Mouse (Mus musculus) limb, embryonic 11.5 days (tissue): Measurements from ENCODE around the gene Acer3. TPM values are rescaled to one million over a fixed set of nuclear protein-coding genes. Genes with fewer than 3 reads are reported as not detected.

Source experiments
- ATAC-seq: fragments of 200-750 bp; cut with Nextera tagmentation; 2 replicates; pipeline ENCODE4 v1.8.0; 2017; ENCODE audit warnings: low read depth; ENCODE audit not compliant: insufficient number of reproducible peaks, low FRiP score, low TSS enrichment
- DNase-seq: peaks from one replicate; pipeline ENCODE4 v3.0.0-alpha.2; 2015; ENCODE audit warnings: low spot score
- H3K27ac ChIP-seq: fragments of 300-500 bp; sonication (generic); replicated peaks from 2 replicates; pipeline ENCODE4 v1.5.1; 2014; ENCODE audit warnings: low read depth, mild to moderate bottlenecking, low read length
- H3K27me3 ChIP-seq: fragments of 300-500 bp; sonication (generic); 2 replicates; pipeline ENCODE4 v1.6.1; 2014; ENCODE audit warnings: mild to moderate bottlenecking, low read length, mixed read lengths; ENCODE audit not compliant: control insufficient read depth, insufficient read depth
- H3K36me3 ChIP-seq: fragments of 300-500 bp; sonication (generic); 2 replicates; pipeline ENCODE4 v1.6.1; 2014; ENCODE audit warnings: mild to moderate bottlenecking, low read length, moderate library complexity, mixed read lengths; ENCODE audit not compliant: control insufficient read depth, insufficient read depth
- H3K4me1 ChIP-seq: fragments of 300-500 bp; sonication (generic); 2 replicates; pipeline ENCODE4 v1.6.1; 2014; ENCODE audit warnings: low read length, mixed read lengths; ENCODE audit not compliant: control insufficient read depth, insufficient read depth
- H3K4me2 ChIP-seq: fragments of 300-500 bp; sonication (generic); 2 replicates; pipeline ENCODE4 v1.6.1; 2014; ENCODE audit warnings: low read depth, mild to moderate bottlenecking, moderate library complexity; ENCODE audit not compliant: severe bottlenecking
- H3K4me3 ChIP-seq: fragments of 300-500 bp; sonication (generic); 2 replicates; pipeline ENCODE4 v1.5.1; 2014; ENCODE audit warnings: low read depth, low read length
- H3K9ac ChIP-seq: fragments of 300-500 bp; sonication (generic); 2 replicates; pipeline ENCODE4 v1.6.1; 2014; ENCODE audit warnings: mild to moderate bottlenecking, low read length
- H3K9me3 ChIP-seq: fragments of 300-500 bp; sonication (generic); 2 replicates; pipeline ENCODE4 v1.6.1; 2016; ENCODE audit warnings: low read length; ENCODE audit not compliant: control insufficient read depth
- WGBS: fragments of 180-500 bp; shearing (Covaris S2); extraction: QIAGEN DNeasy Blood & Tissue Kit; methylation state at CpG from one replicate; pipeline ENCODE4 v1.1.7; 2014; 5-methylcytosine and 5-hydroxymethylcytosine counted together
- polyA plus RNA-seq: library from polyadenylated mRNA; unstranded; fragments of >200 nt; fragmentation: Nextera tagmentation; extraction: Ambion mirVana; gene quantifications from 2 replicates; pipeline ENCODE4 v1.2.1, GENCODE M21; 2014

The Acer3 gene
- polyA plus RNA-seq, 1 experiment from 2014 or later = 26.4 TPM

DNA sequence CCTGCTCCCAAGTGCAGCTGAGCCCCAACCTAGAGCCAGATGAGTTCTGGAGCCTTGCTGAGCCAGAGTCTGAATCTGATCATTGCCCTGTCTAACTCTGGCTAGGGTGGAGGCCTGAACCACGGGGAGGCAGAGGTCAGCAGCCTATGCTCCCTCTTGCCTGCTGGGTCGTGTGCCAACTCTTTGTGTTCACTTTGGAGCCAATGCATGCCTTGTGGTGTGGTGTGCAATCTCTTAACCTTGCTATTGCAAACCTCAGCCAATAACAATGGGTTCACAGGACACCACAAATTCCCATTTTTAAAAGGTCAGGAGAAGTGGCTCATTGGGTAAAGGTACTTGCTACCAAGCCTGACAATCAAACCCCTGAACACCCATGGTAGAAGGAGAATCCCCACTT lies 4.4 kb downstream of the Acer3 start:
- H3K4me3 ChIP-seq = no peak overlapping the region
- no peak overlapping the region for H3K27ac ChIP-seq
- 56% methylated on average over 2 of the region's 2 CpGs for WGBS
- no peaks in the 10 kb centered on the region for H3K36me3 ChIP-seq
- ATAC-seq (no peak), DNase-seq (no peak)
- no peaks in the 10 kb centered on the region for H3K9me3 ChIP-seq
- H3K4me1 ChIP-seq = no peaks in the 10 kb centered on the region
- H3K9ac ChIP-seq = no peak overlapping the region
- no peaks in the 10 kb centered on the region for H3K27me3 ChIP-seq
- no peak overlapping the region for H3K4me2 ChIP-seq

DNA sequence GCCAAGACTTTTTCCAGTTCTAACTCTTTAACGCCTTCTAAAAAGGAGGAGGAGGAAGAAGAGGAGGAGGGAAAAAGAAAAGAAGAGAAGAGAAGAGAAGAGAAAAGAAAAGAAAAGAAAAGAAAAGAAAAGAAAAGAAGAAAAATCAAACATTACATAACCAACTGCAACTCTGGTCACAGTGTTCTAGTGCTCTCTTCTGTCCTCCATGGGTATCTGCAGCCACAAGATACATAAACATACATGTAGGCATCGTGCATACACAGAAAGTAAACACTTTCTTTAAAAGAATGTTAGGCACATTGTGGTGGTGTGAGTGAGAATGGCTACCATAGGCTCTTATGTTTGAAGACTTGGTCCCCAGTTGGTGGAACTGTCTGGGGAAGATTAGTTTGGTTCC lies 5.9 kb downstream of the Acer3 start:
- DNase-seq (no peak), ATAC-seq (no peak)
- Histone ChIP-seq H3K27ac (no peak overlapping the region), H3K9ac (no peak overlapping the region), H3K4me1 (no peaks in the 10 kb centered on the region), H3K36me3 (no peaks in the 10 kb centered on the region), H3K4me2 (no peak overlapping the region), H3K4me3 (no peak overlapping the region), H3K27me3 (no peaks in the 10 kb centered on the region), H3K9me3 (no peaks in the 10 kb centered on the region)
- WGBS = 80% methylated on average over 2 of the region's 2 CpGs

DNA sequence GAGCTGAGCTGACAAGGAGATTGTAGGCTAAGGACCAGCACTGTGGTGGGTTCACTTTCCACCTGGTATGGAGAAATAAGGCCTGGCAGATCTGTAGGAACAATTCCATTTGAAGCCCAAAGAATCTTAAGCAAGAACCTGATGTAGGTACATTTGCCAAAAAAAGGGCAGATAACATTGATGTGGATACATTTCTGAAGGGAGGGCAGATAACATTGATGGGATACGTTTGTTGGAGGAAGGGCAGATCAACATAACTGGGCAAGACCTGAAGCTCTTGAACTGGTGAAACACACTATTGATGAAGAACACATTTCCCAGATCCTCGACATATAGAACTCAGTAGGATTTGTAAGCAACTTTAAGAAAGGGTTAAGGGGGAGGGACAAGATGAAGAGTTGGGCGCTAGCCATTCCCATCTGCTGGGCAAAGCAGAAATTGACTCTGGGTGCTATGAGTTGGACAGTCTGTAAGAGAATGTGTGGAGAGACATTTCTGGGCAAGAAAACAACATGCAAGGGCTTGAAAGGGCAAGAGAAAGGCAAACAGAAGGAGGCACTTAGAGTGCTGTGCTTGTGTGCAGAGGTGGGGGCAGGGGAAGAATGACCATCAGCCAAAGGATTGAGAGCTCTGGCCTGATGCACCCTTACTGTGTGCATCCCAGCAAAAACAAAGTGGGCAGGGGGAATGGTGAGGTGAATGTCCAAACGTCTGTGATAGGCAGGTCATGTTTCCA lies 8.7 kb downstream of the Acer3 start:
- Histone ChIP-seq H3K4me3 (no peak overlapping the region), H3K9me3 (no peaks in the 10 kb centered on the region), H3K36me3 (no peaks in the 10 kb centered on the region), H3K4me1 (0 out of 2 replicates have a peak, but pooled peaks cover 3% of the 10 kb centered on the region), H3K4me2 (no peak overlapping the region), H3K27ac (no peak overlapping the region), H3K27me3 (no peaks in the 10 kb centered on the region), H3K9ac (no peak overlapping the region)
- no peak for DNase-seq
- 62% methylated on average over 4 of the region's 4 CpGs for WGBS
- ATAC-seq = no peak

DNA sequence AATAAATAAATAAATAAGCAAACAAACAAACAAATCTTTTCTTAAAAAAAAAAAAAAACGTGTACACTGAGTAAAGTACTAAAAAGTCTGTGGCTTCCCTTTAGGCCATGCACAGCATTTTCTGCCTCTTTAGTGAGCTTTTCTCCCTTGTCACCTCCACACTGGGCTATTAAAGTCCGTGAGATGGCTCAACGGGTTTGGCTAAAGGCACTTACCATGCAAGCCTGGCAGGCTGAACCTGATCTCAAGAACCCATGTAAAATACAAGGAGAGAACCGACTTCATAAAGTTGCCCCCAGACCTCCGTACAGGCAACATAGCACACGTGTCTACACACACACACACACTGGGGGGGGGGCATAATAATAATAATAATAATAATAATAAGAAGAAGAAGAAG lies 10.7 kb downstream of the Acer3 start:
- Histone ChIP-seq H3K9ac (no peak overlapping the region), H3K4me3 (no peak overlapping the region), H3K36me3 (no peaks in the 10 kb centered on the region), H3K4me1 (0 out of 2 replicates have a peak, but pooled peaks cover 3% of the 10 kb centered on the region), H3K9me3 (no peaks in the 10 kb centered on the region), H3K27ac (no peak overlapping the region), H3K27me3 (no peaks in the 10 kb centered on the region), H3K4me2 (no peak overlapping the region)
- no peak for ATAC-seq
- no peak for DNase-seq
- WGBS = 60% methylated on average over 6 of the region's 6 CpGs

DNA sequence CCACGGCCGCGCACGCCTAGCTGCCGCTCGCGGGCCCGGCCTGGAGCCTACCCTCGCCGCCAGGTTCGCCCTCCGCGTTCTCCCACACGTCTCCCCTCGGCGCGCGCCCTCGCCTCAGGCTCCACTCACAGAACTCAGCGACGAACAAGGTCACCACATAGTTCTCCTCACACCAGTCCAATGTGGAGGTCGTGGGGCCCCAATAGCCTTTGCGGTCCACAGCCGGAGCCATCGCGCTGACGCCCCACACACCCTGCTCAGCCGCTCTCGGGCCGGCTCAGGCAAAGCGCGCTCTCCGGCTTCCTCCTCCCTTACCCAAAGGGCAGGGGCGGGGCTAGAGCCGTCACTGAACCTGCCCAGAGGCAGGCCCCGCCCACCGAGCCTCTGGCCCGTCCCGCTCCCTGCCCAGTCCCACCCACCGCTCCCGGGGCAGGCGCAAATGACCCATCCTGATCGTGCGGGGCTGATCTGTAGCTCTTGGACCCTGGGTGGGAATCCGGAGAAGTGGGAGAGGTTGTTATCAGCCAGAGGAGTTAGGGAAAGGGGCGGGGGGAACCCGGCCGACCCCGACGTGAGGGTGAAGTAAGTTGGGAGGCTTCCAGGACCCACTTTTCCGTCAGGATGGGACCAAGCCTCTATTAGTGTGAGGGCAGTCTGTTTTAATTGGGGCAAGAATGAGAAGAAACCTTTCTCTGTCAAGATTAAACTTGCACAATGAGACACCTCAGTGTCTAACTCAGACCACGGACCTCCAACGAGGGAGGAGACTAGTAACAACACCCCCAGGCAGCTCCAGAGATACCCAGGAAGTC lies 11.6 kb downstream of the Acer3 start:
- WGBS = under 1% methylated on average over 51 of the region's 53 CpGs
- Histone ChIP-seq H3K27me3 (no peaks in the 10 kb centered on the region), H3K4me1 (0 out of 2 replicates have a peak, but pooled peaks cover 3% of the 10 kb centered on the region), H3K27ac (no peak overlapping the region), H3K4me3 (peak overlapping the region; percentile 83), H3K36me3 (no peaks in the 10 kb centered on the region), H3K9me3 (no peaks in the 10 kb centered on the region), H3K4me2 (peak overlapping the region; percentile 85), H3K9ac (peak overlapping the region; percentile 86)
- DNase-seq (peak; percentile 97), ATAC-seq (peak; percentile 99)

DNA sequence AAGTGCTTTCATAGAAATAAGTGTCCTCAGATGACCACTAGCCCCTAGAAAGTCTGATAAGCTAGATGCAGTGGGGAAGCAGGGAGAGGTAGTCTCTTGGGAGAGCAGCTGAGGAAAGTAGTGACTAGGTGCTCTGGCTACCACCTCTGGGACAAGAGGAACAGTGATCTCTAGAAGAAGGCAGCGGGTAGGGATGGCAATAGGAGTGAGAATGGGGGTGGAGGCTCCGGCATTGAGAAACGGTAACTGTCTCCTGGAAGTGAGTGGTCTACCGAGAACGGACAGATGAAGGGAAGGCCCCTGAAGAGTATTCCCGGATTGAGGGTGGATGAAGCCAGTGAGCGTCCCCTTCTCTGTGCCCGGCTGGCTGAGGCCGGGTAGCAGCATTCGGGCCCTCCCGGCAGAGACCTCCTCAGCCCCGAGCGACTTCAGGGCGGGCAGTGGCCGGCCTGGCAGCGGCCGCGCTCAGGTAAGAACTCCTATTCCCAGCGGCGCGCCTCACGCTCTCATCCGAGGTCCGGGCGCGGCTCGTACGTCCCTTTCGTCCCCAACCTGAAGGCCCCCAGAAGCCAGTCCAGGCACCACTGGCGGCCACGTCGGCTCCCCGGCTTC lies 12.3 kb downstream of the Acer3 start:
- peak; percentile 65 for ATAC-seq
- Histone ChIP-seq H3K4me1 (0 out of 2 replicates have a peak, but pooled peaks cover 3% of the 10 kb centered on the region), H3K4me2 (peak overlapping the region; percentile 85), H3K9ac (peak overlapping the region; percentile 86), H3K27me3 (no peaks in the 10 kb centered on the region), H3K27ac (no peak overlapping the region), H3K36me3 (no peaks in the 10 kb centered on the region), H3K9me3 (no peaks in the 10 kb centered on the region), H3K4me3 (peak overlapping the region; percentile 83)
- no peak for DNase-seq
- WGBS = under 1% methylated on average over 33 of the region's 33 CpGs

DNA sequence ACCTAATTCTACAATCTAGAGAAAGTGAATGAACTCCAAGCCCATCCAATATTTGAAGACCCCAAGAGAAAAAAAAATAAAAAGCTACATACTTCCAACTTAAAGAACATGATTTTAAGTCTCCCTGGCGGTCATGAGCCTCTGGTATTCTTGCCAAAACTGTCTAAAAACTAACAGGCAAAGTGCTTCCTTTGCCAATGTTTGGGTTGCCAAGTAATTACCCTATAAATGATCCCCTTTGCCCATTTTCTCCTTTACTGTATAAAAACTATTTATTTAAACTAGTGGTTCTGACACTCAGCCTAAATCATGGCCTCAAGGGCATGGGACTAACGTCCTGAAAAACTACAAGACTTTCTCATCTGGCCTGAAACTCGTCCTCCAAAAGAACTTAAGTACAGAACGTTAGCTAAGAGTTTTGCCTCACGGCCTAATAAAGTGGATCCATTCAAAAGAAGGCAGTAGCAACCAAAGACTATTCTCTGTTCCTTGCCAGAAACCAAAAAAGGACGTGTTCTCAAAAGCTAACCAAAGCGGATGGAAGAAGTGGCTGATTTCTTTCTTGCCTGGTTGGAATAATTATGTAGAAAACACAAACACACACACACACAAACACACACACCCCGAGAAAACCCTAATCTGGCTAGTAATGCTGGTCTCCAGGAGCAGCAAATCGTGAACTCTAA lies 12.9 kb downstream of the Acer3 start:
- H3K4me1 ChIP-seq = 0 out of 2 replicates have a peak, but pooled peaks cover 3% of the 10 kb centered on the region
- peak overlapping the region; percentile 86 for H3K9ac ChIP-seq
- no peaks in the 10 kb centered on the region for H3K9me3 ChIP-seq
- no peak for DNase-seq
- whole genome bisulfite sequencing = 52% methylated on average over 9 of the region's 9 CpGs
- no peak for ATAC-seq
- H3K27me3 ChIP-seq = no peaks in the 10 kb centered on the region
- H3K4me3 ChIP-seq = peak overlapping the region; percentile 83
- peak overlapping the region; percentile 85 for H3K4me2 ChIP-seq
- no peaks in the 10 kb centered on the region for H3K36me3 ChIP-seq
- H3K27ac ChIP-seq = no peak overlapping the region

DNA sequence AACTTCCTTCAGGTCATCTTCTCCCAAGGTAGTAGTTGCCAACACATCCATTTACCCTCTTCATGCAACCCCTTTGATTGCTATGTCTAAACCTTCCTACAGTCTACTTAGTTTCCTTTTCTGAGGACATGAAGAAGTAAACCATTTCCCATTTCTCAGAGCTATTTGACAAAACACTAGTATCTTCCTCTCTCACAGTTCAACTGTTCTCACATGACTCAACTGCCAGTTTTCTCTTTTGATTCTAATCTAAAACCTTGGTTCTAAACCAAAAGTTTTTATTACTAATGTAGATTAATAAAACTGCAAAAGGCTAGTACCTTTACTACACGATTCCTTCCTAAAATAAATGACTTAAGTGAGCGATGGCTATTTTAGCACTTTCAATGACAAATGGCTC lies 13.6 kb downstream of the Acer3 start:
- Histone ChIP-seq H3K27ac (no peak overlapping the region), H3K9me3 (no peaks in the 10 kb centered on the region), H3K4me3 (no peak overlapping the region), H3K9ac (no peak overlapping the region), H3K36me3 (no peaks in the 10 kb centered on the region), H3K27me3 (no peaks in the 10 kb centered on the region), H3K4me2 (no peak overlapping the region), H3K4me1 (0 out of 2 replicates have a peak, but pooled peaks cover 3% of the 10 kb centered on the region)
- ATAC-seq = no peak
- DNase-seq = no peak
- WGBS = 90% methylated on average over 2 of the region's 2 CpGs
